8 mouse cellular contexts compared by ENCODE assay signal in genomic region chr17:26068831-26069739, GRCm38 (mm10). TPM values are rescaled to one million over a fixed set of nuclear protein-coding genes. Genes with fewer than 3 reads are reported as not detected.
A peak's percentile ranks its signal among the peaks of the same experiment; 100 is the strongest.
DNase-seq lines count a peak whose midpoint lies in the region; ATAC-seq lines count a peak whose summit lies in the region.

Gene Rab11fip3 (minus strand): TSS chr17:26069555.

- H3K27me3 ChIP-seq in hindbrain, embryonic 12.5 days = peaks cover 14% of the 10 kb centered on the region; the same call in 1 of the 2 replicates

- peaks cover 9% of the 10 kb centered on the region for H3K36me3 ChIP-seq in hindbrain, embryonic 12.5 days

- peak; percentile 78 for DNase-seq in T-cell, adult 2 months (ENCODE audit: low spot score)
- peak; percentile 90 to 94 for DNase-seq in cerebellum, postnatal 14 days
- DNase-seq in frontal cortex, postnatal 14 days (ENCODE audit: low spot score in 2 of 2) = peak; percentile 66 to 68
- DNase-seq in layer of hippocampus, postnatal 10 days (ENCODE audit: low spot score in 2 of 2) = peak; percentile 79 to 82
- DNase-seq in lung, postnatal 10 days = peak; percentile 81
- peak; percentile 82 for DNase-seq in ovary, postnatal 36 days (ENCODE audit: low spot score)
- peak; percentile 87 for DNase-seq in thymus, postnatal 14 days

- H3K27ac ChIP-seq in hindbrain, embryonic 12.5 days = peak within 1 kb of the TSS; percentile 94

- H3K4me3 ChIP-seq in hindbrain, embryonic 12.5 days = peak within 1 kb of the TSS; percentile 74

- WGBS in hindbrain, embryonic 12.5 days = under 1% methylated on average over 91 of the region's 94 CpGs

- H3K9ac ChIP-seq in hindbrain, embryonic 12.5 days = peak within 1 kb of the TSS; percentile 85

- peak within 1 kb of the TSS; percentile 100 for H3K4me2 ChIP-seq in hindbrain, embryonic 12.5 days (replicated peaks)

- ATAC-seq in hindbrain, embryonic 12.5 days (ENCODE audit: low FRiP score) = peak; percentile 93

- H3K4me1 ChIP-seq in hindbrain, embryonic 12.5 days = peaks cover 47% of the 10 kb centered on the region

- H3K9me3 ChIP-seq in hindbrain, embryonic 12.5 days (replicated peaks) = no peaks in the 10 kb centered on the region

RNA-seq across cellular contexts. Expression of gene Rab11fip3, which starts in this region (rescaled TPM):
- 37.1 and 42.8 TPM in 2 replicates for polyA plus RNA-seq in hindbrain, embryonic 12.5 days (2016; fragmentation: Nextera tagmentation; extraction: Ambion mirVana)
- 10 to 100 TPM; 69.6 to 79.3 TPM for total RNA-seq in layer of hippocampus, postnatal 10 days (2021)

Comparison
In these comparisons a context has a peak if more than half of its experiments do, and no peak if none do; other contexts are left out.
1. Peak in every context shown above with its lines: DNase-seq, ATAC-seq, H3K4me3 ChIP-seq and H3K27ac ChIP-seq.